Comparison of ENCODE assay signal across 11 mouse cellular contexts in the genomic region with DNA sequence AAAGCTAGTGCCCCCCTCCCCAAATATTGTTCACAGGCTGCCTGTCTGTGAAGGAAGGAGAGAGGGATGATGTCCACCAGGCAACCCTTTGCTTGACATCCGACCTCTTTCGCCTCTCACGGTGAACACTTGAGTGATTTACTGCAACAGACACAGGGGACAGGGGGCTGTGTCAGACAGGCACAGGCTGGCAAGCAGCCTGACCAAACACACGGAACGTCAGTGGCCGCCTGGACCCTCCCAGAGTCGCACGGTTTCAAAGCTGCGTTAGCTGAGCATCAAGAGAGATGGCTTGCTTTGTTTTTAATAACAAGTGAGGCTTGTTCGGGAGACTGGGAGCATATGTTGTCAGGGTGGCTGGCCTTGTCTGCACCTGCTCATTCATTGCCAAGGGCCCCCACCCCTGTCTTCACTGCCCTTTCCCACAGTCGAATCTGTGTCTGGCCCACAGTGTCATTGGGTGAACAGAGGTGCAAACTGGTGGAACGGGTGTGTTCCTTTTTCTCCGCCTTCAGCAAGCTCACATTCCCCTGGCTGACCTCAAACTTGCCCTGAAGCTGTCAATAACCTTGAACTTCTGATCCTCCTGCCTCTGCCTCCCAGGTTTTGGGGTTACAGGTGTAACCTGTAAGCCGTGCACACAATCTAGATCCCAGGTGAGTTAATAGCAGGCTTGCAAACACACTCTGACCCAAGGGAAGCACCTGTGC.
DNase-seq lines count a peak whose midpoint lies in the region; ATAC-seq lines count a peak whose summit lies in the region.
"Had no signal": no experiment of that assay in that cellular context is flagged by ENCODE, and none has a peak within 500 bp of the region (broad histone marks: within the 10 kb centered on the region; RNA-seq: fewer than 3 reads in every experiment).

No protein-coding gene starts in this region.

- no peak overlapping the region for H3K4me2 ChIP-seq in heart, embryonic 13.5 days
- H3K4me2 ChIP-seq in lung, embryonic 16.5 days (ENCODE audit: low read depth, low read length): no peak overlapping the region
- H3K4me2 ChIP-seq in limb, embryonic 13.5 days (replicated peaks): peak overlapping the region; percentile 38

- intact Hi-C loops in heart, postnatal 25 days (cut with DNase I): no loop called here

- H3K27me3 ChIP-seq in heart, embryonic 13.5 days (replicated peaks): no peaks in the 10 kb centered on the region; the same call in 1 of the 2 replicates
- H3K27me3 ChIP-seq in lung, embryonic 16.5 days (ENCODE audit: control insufficient read depth, insufficient read depth, low read depth, low read length): no peaks in the 10 kb centered on the region
- peaks cover 4% of the 10 kb centered on the region for H3K27me3 ChIP-seq in embryonic facial prominence, embryonic 10.5 days (replicated peaks; ENCODE audit: low read depth, poor library complexity, severe bottlenecking)
- no peaks in the 10 kb centered on the region for H3K27me3 ChIP-seq in limb, embryonic 13.5 days

- ATAC-seq in heart, embryonic 13.5 days (ENCODE audit: extremely low read depth, insufficient number of reproducible peaks, low FRiP score, low TSS enrichment): no peak
- ATAC-seq in lung, embryonic 16.5 days (ENCODE audit: low read depth): no peak
- ATAC-seq in limb, embryonic 13.5 days (ENCODE audit: low FRiP score, low read depth): no peak
- ATAC-seq: Patski had no signal

- peak overlapping the region; percentile 74 for H3K27ac ChIP-seq in heart, embryonic 13.5 days (replicated peaks)
- peak overlapping the region; percentile 7; the same call in 1 of the 2 replicates for H3K27ac ChIP-seq in lung, embryonic 16.5 days (ENCODE audit: low read length)
- H3K27ac ChIP-seq in embryonic facial prominence, embryonic 10.5 days (replicated peaks): peak overlapping the region; percentile 11; the same call in 1 of the 2 replicates
- H3K27ac ChIP-seq in limb, embryonic 13.5 days: peak overlapping the region; percentile 72

- DNase-seq in heart, postnatal 25 days (ENCODE audit: low spot score): no peak
- DNase-seq in lung, postnatal 4 days: no peak
- DNase-seq in embryonic facial prominence, embryonic 10.5 days (ENCODE audit: low spot score): no peak
- no peak for DNase-seq in thymus, adult 18-20 months
- no peak for DNase-seq in adrenal gland, postnatal 14 days
- DNase-seq: cerebellum, adult 8-10 months; kidney, adult 18-20 months had no signal

- H3K4me3 ChIP-seq in heart, embryonic 13.5 days: no peak overlapping the region
- no peak overlapping the region for H3K4me3 ChIP-seq in lung, embryonic 16.5 days (ENCODE audit: low read length)
- H3K4me3 ChIP-seq in embryonic facial prominence, embryonic 10.5 days: no peak overlapping the region
- H3K4me3 ChIP-seq in limb, embryonic 13.5 days: no peak overlapping the region

- H3K9me3 ChIP-seq in heart, embryonic 13.5 days: no peaks in the 10 kb centered on the region
- H3K9me3 ChIP-seq in lung, embryonic 16.5 days (ENCODE audit: control insufficient read depth, low read length): no peaks in the 10 kb centered on the region
- H3K9me3 ChIP-seq in embryonic facial prominence, embryonic 10.5 days: no peaks in the 10 kb centered on the region
- no peaks in the 10 kb centered on the region for H3K9me3 ChIP-seq in limb, embryonic 13.5 days

- H3K36me3 ChIP-seq in heart, embryonic 13.5 days: no peaks in the 10 kb centered on the region
- no peaks in the 10 kb centered on the region for H3K36me3 ChIP-seq in lung, embryonic 16.5 days (ENCODE audit: control insufficient read depth, insufficient read depth, low read length)
- H3K36me3 ChIP-seq in embryonic facial prominence, embryonic 10.5 days (replicated peaks): no peaks in the 10 kb centered on the region
- no peaks in the 10 kb centered on the region for H3K36me3 ChIP-seq in limb, embryonic 13.5 days

- 43% methylated on average over 14 of the region's 14 CpGs for WGBS in heart, embryonic 13.5 days
- 23% methylated on average over 14 of the region's 14 CpGs for WGBS in lung, embryonic 16.5 days
- 64% methylated on average over 14 of the region's 14 CpGs for WGBS in embryonic facial prominence, embryonic 10.5 days
- WGBS in limb, embryonic 13.5 days: 22% methylated on average over 14 of the region's 14 CpGs

- H3K4me1 ChIP-seq in heart, embryonic 13.5 days: peaks cover 27% of the 10 kb centered on the region
- H3K4me1 ChIP-seq in lung, embryonic 16.5 days (replicated peaks; ENCODE audit: control insufficient read depth, insufficient read depth, low read length): peaks cover 10% of the 10 kb centered on the region
- H3K4me1 ChIP-seq in embryonic facial prominence, embryonic 10.5 days: peaks cover 29% of the 10 kb centered on the region
- peaks cover 26% of the 10 kb centered on the region for H3K4me1 ChIP-seq in limb, embryonic 13.5 days

- peak overlapping the region; percentile 19; the same call in 1 of the 2 replicates for H3K9ac ChIP-seq in heart, embryonic 13.5 days
- H3K9ac ChIP-seq in lung, embryonic 16.5 days (ENCODE audit: low read length): no peak overlapping the region
- peak overlapping the region; percentile 15; the same call in 1 of the 2 replicates for H3K9ac ChIP-seq in limb, embryonic 13.5 days

Comparison
In these comparisons a context has a peak if more than half of its experiments do, and no peak if none do; other contexts are left out.
1. H3K27ac ChIP-seq: peak in every context shown above with its lines; median percentile 74 in heart, embryonic 13.5 days; 72 in limb, embryonic 13.5 days; 11 in embryonic facial prominence, embryonic 10.5 days; 7 in lung, embryonic 16.5 days.